Mouse (Mus musculus) ES-E14 (cell line): Measurements from ENCODE around the gene Il1rl2.

ENCODE experiments used
- CHD2 ChIP-seq: IDR thresholded peaks from 2 replicates; pipeline ENCODE4 v1.6.1; 2014; ENCODE audit warnings: mild to moderate bottlenecking, low read depth, low read length, inconsistent platforms
- ZNF384 ChIP-seq: IDR thresholded peaks from 2 replicates; pipeline ENCODE4 v1.6.1; 2012; ENCODE audit warnings: low read depth, low read length, inconsistent platforms

GRCm38 (mm10) chr1:40404682-40405081, 80.3 kb downstream of the Il1rl2 start:
- no peak for TF ChIP-seq ZNF384
- TF ChIP-seq CHD2 = no peak
